Mouse (Mus musculus): ENCODE results near the gene Caln1.
A peak's percentile ranks its signal among the peaks of the same experiment; 100 is the strongest.

Caln1 gene

GRCm38 (mm10) chr5:130691349-130691748 is 322.1 kb downstream of the Caln1 start:
- DNase-seq (ENCODE audit: low spot score in 2 of 2): no peak

- no peak for DNase-seq (ENCODE audit: low spot score in 2 of 2)
Measured at GRCm38 (mm10) chr5:130699476-130699875, 330.2 kb downstream of the Caln1 start.

GRCm38 (mm10) chr5:130701777-130702176 is 332.5 kb downstream of the Caln1 start:
- no peak for DNase-seq (ENCODE audit: low spot score in 2 of 2)

GRCm38 (mm10) chr5:130702361-130702760 is 333.1 kb downstream of the Caln1 start:
- DNase-seq (ENCODE audit: low spot score in 2 of 2): no peak

- no peak for DNase-seq (ENCODE audit: low spot score in 2 of 2)
Measured at GRCm38 (mm10) chr5:130704866-130705265, 335.6 kb downstream of the Caln1 start.

- no peak for DNase-seq (ENCODE audit: low spot score in 2 of 2)
Measured at GRCm38 (mm10) chr5:130706202-130706855, 337.1 kb downstream of the Caln1 start.

GRCm38 (mm10) chr5:130707755-130708154 is 338.5 kb downstream of the Caln1 start:
- DNase-seq (ENCODE audit: low spot score in 2 of 2): no peak

- no peak for DNase-seq (ENCODE audit: low spot score in 2 of 2)
Measured at GRCm38 (mm10) chr5:130708616-130709015, 339.4 kb downstream of the Caln1 start.

GRCm38 (mm10) chr5:130711643-130712042 is 342.4 kb downstream of the Caln1 start:
- DNase-seq (ENCODE audit: low spot score in 2 of 2): no peak

GRCm38 (mm10) chr5:130712281-130712680 is 343.0 kb downstream of the Caln1 start:
- DNase-seq (ENCODE audit: low spot score in 2 of 2): no peak

GRCm38 (mm10) chr5:130715181-130715580 is 345.9 kb downstream of the Caln1 start:
- DNase-seq (ENCODE audit: low spot score in 2 of 2): no peak

GRCm38 (mm10) chr5:130718385-130718784 is 349.1 kb downstream of the Caln1 start:
- no peak for DNase-seq (ENCODE audit: low spot score in 2 of 2)

GRCm38 (mm10) chr5:130742171-130742570 is 372.9 kb downstream of the Caln1 start:
- no peak for DNase-seq (ENCODE audit: low spot score in 2 of 2)

GRCm38 (mm10) chr5:130757517-130757916 is 388.3 kb downstream of the Caln1 start:
- no peak for DNase-seq (ENCODE audit: low spot score in 2 of 2)

- DNase-seq (ENCODE audit: low spot score in 2 of 2): peak; percentile 36 to 52
Measured at GRCm38 (mm10) chr5:130765784-130766183, 396.5 kb downstream of the Caln1 start.

GRCm38 (mm10) chr5:130771061-130771741 is 401.9 kb downstream of the Caln1 start:
- DNase-seq (ENCODE audit: low spot score in 2 of 2): no peak

GRCm38 (mm10) chr5:130772491-130772890 is 403.2 kb downstream of the Caln1 start:
- DNase-seq (ENCODE audit: low spot score in 2 of 2): no peak

GRCm38 (mm10) chr5:130774946-130775345 is 405.7 kb downstream of the Caln1 start:
- DNase-seq (ENCODE audit: low spot score in 2 of 2): no peak

- DNase-seq (ENCODE audit: low spot score in 2 of 2): peak; percentile 31 to 51
Measured at GRCm38 (mm10) chr5:130792755-130793452, 423.6 kb downstream of the Caln1 start.

- DNase-seq (ENCODE audit: low spot score in 2 of 2): peak; percentile 47 to 50
Measured at GRCm38 (mm10) chr5:130797713-130798112, 428.5 kb downstream of the Caln1 start.

GRCm38 (mm10) chr5:130810314-130810713 is 441.1 kb downstream of the Caln1 start:
- DNase-seq (ENCODE audit: low spot score in 2 of 2): no peak

GRCm38 (mm10) chr5:130810846-130811245 is 441.6 kb downstream of the Caln1 start:
- no peak for DNase-seq (ENCODE audit: low spot score in 2 of 2)

GRCm38 (mm10) chr5:130811266-130811665 is 442.0 kb downstream of the Caln1 start:
- peak; percentile 33 to 46 for DNase-seq (ENCODE audit: low spot score in 2 of 2)
